ENCODE assay signal across 15 mouse cellular contexts in the genomic region with DNA sequence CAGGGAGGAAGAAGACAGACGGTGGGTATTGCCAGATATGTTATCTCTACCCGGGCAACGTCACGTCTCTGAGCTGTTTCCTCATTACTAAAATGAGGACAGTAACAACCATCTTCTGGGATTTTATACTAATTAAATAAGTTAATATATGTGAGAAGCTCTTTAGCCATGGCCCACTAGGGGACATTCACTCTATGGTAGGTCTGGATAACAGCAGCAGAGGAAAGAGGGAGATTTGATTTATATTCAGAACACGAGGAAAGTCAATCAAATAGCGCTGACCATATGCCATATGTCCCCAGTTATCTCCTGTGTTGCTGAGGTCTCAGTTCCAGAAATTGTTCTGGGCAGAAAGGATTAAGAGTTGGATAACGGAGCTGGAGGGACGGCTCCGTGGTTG.
"Had no signal": no experiment of that assay in that cellular context is flagged by ENCODE, and none has a peak within 500 bp of the region (broad histone marks: within the 10 kb centered on the region; RNA-seq: fewer than 3 reads in every experiment).

No protein-coding gene starts in this region.

- H3K36me3 ChIP-seq: neural tube, embryonic 15.5 days; stomach, embryonic 15.5 days had no signal

- H3K27me3 ChIP-seq: stomach, embryonic 15.5 days had no signal

- H3K4me3 ChIP-seq: neural tube, embryonic 15.5 days; stomach, embryonic 15.5 days had no signal

- H3K27ac ChIP-seq: neural tube, embryonic 15.5 days; stomach, embryonic 15.5 days; stomach, postnatal 0 days had no signal

- H3K9ac ChIP-seq: neural tube, embryonic 15.5 days; stomach, embryonic 15.5 days had no signal

- H3K4me2 ChIP-seq: neural tube, embryonic 15.5 days; stomach, embryonic 15.5 days had no signal

- DNase-seq: retina, postnatal 1 day; right cerebral cortex, adult 18-20 months; right cerebral cortex, postnatal 14 days; right cerebral cortex, postnatal 25 days; right cerebral cortex, postnatal 4 days; spleen, adult 18-20 months; thymus, adult 18-20 months; thymus, adult 2 months; thymus, postnatal 14 days; thymus, postnatal 25 days; thymus, postnatal 36 days; thymus, postnatal 4 days had no signal

- H3K9me3 ChIP-seq: neural tube, embryonic 15.5 days; stomach, embryonic 15.5 days had no signal

- H3K4me1 ChIP-seq: neural tube, embryonic 15.5 days; stomach, embryonic 15.5 days had no signal
